Mouse (Mus musculus) forebrain, embryonic 13.5 days (tissue): ENCODE measurements around the gene Nbl1. TPM values are rescaled to one million over a fixed set of nuclear protein-coding genes. Genes with fewer than 3 reads are reported as not detected.
A peak's percentile ranks its signal among the peaks of the same experiment; 100 is the strongest.

ENCODE experiments used
- ATAC-seq: fragments of 200-750 bp; cut with Nextera tagmentation; 2 replicates; pipeline ENCODE4 v1.8.0; 2017
- H3K27ac ChIP-seq: fragments of 300-500 bp; sonication (generic); 2 replicates; pipeline ENCODE4 v1.5.1; 2015; ENCODE audit warnings: inconsistent platforms, mild to moderate bottlenecking, moderate library complexity
- H3K27me3 ChIP-seq: fragments of 300-500 bp; sonication (generic); 2 replicates; pipeline ENCODE4 v1.6.1; 2015; ENCODE audit warnings: mild to moderate bottlenecking, inconsistent platforms
- H3K36me3 ChIP-seq: fragments of 300-500 bp; sonication (generic); 2 replicates; pipeline ENCODE4 v1.6.1; 2015; ENCODE audit warnings: mild to moderate bottlenecking, inconsistent platforms; ENCODE audit not compliant: poor library complexity, severe bottlenecking
- H3K4me1 ChIP-seq: fragments of 300-500 bp; sonication (generic); 2 replicates; pipeline ENCODE4 v1.6.1; 2015; ENCODE audit warnings: inconsistent platforms
- H3K4me2 ChIP-seq: fragments of 300-500 bp; sonication (generic); 2 replicates; pipeline ENCODE4 v1.6.1; 2015; ENCODE audit warnings: inconsistent platforms, mild to moderate bottlenecking, moderate library complexity
- H3K4me3 ChIP-seq: fragments of 300-500 bp; sonication (generic); 2 replicates; pipeline ENCODE4 v1.5.1; 2015; ENCODE audit warnings: mild to moderate bottlenecking, inconsistent platforms
- H3K9ac ChIP-seq: fragments of 300-500 bp; sonication (generic); 2 replicates; pipeline ENCODE4 v1.6.1; 2015; ENCODE audit warnings: mild to moderate bottlenecking, inconsistent platforms
- H3K9me3 ChIP-seq: fragments of 300-500 bp; sonication (generic); replicated peaks from 2 replicates; pipeline ENCODE4 v1.6.1; 2016; ENCODE audit warnings: inconsistent platforms
- WGBS: fragments of 180-500 bp; shearing (Covaris S2); methylation state at CpG from one replicate; pipeline ENCODE4 v1.1.7; 2015; 5-methylcytosine and 5-hydroxymethylcytosine counted together
- polyA plus RNA-seq: library from polyadenylated mRNA; unstranded; fragments of >200 nt; fragmentation: Nextera tagmentation; extraction: Ambion mirVana; gene quantifications from 2 replicates; pipeline ENCODE4 v1.2.1, GENCODE M21; 2015

The Nbl1 gene
- polyA plus RNA-seq, 1 experiment from 2014 or later = 17.1 TPM

- no peaks in the 10 kb centered on the region for H3K36me3 ChIP-seq
- H3K9ac ChIP-seq = no peak overlapping the region
- H3K9me3 ChIP-seq = no peaks in the 10 kb centered on the region
- ATAC-seq = peak; percentile 46
- H3K27me3 ChIP-seq = peaks cover 49% of the 10 kb centered on the region
- H3K4me2 ChIP-seq = no peak overlapping the region
- WGBS = 48% methylated on average over 4 of the region's 4 CpGs
- peak overlapping the region; percentile 54 for H3K27ac ChIP-seq
- no peak overlapping the region for H3K4me3 ChIP-seq
- H3K4me1 ChIP-seq = peaks cover 43% of the 10 kb centered on the region
Measured at GRCm38 (mm10) chr4:139055336-139055735, 37.5 kb downstream of the Nbl1 start.

GRCm38 (mm10) chr4:139054300-139054923 lies 38.4 kb downstream of the Nbl1 start:
- Histone ChIP-seq H3K27me3 (peaks cover 40% of the 10 kb centered on the region), H3K27ac (peak overlapping the region; percentile 54), H3K9me3 (no peaks in the 10 kb centered on the region), H3K36me3 (no peaks in the 10 kb centered on the region), H3K4me2 (peak overlapping the region; percentile 25), H3K4me3 (no peak overlapping the region), H3K9ac (no peak overlapping the region), H3K4me1 (peaks cover 43% of the 10 kb centered on the region)
- ATAC-seq = peak; percentile 83
- 32% methylated on average over 9 of the region's 9 CpGs for WGBS

- ATAC-seq = no peak
- Histone ChIP-seq H3K4me3 (no peak overlapping the region), H3K36me3 (no peaks in the 10 kb centered on the region), H3K9me3 (no peaks in the 10 kb centered on the region), H3K4me2 (no peak overlapping the region), H3K9ac (no peak overlapping the region), H3K27me3 (peaks cover 32% of the 10 kb centered on the region), H3K27ac (no peak overlapping the region), H3K4me1 (peaks cover 43% of the 10 kb centered on the region)
- WGBS = 62% methylated on average over 5 of the region's 5 CpGs
Measured at GRCm38 (mm10) chr4:139053391-139053790, 39.4 kb downstream of the Nbl1 start.

GRCm38 (mm10) chr4:139052796-139053195 lies 40.0 kb downstream of the Nbl1 start:
- Histone ChIP-seq H3K4me3 (no peak overlapping the region), H3K4me1 (peaks cover 43% of the 10 kb centered on the region), H3K9ac (no peak overlapping the region), H3K36me3 (no peaks in the 10 kb centered on the region), H3K27ac (no peak overlapping the region), H3K9me3 (no peaks in the 10 kb centered on the region), H3K27me3 (peaks cover 26% of the 10 kb centered on the region), H3K4me2 (no peak overlapping the region)
- no peak for ATAC-seq
- 76% methylated on average over 7 of the region's 7 CpGs for WGBS

GRCm38 (mm10) chr4:139048518-139048917 lies 44.3 kb downstream of the Nbl1 start:
- H3K9ac ChIP-seq = no peak overlapping the region
- no peaks in the 10 kb centered on the region; the same call in 1 of the 2 replicates for H3K9me3 ChIP-seq
- peaks cover 22% of the 10 kb centered on the region for H3K4me1 ChIP-seq
- WGBS = 66% methylated on average over 6 of the region's 6 CpGs
- H3K27ac ChIP-seq = no peak overlapping the region
- H3K36me3 ChIP-seq = no peaks in the 10 kb centered on the region
- no peak for ATAC-seq
- peaks cover 16% of the 10 kb centered on the region for H3K27me3 ChIP-seq
- no peak overlapping the region for H3K4me3 ChIP-seq
- no peak overlapping the region for H3K4me2 ChIP-seq

GRCm38 (mm10) chr4:139046354-139046753 lies 46.4 kb downstream of the Nbl1 start:
- ATAC-seq = no peak
- Histone ChIP-seq H3K4me1 (peaks cover 13% of the 10 kb centered on the region), H3K4me2 (no peak overlapping the region), H3K9ac (no peak overlapping the region), H3K9me3 (no peaks in the 10 kb centered on the region; the same call in 1 of the 2 replicates), H3K27me3 (no peaks in the 10 kb centered on the region), H3K27ac (no peak overlapping the region), H3K36me3 (no peaks in the 10 kb centered on the region), H3K4me3 (no peak overlapping the region)
- WGBS = 78% methylated on average over 5 of the region's 5 CpGs

GRCm38 (mm10) chr4:139044566-139044965 lies 48.2 kb downstream of the Nbl1 start:
- H3K9ac ChIP-seq = no peak overlapping the region
- ATAC-seq = no peak
- H3K27me3 ChIP-seq = no peaks in the 10 kb centered on the region
- no peak overlapping the region for H3K27ac ChIP-seq
- H3K4me2 ChIP-seq = no peak overlapping the region
- H3K4me1 ChIP-seq = peaks cover 31% of the 10 kb centered on the region
- no peaks in the 10 kb centered on the region for H3K36me3 ChIP-seq
- WGBS = 92% methylated on average over 5 of the region's 5 CpGs
- no peak overlapping the region for H3K4me3 ChIP-seq
- no peaks in the 10 kb centered on the region; the same call in 1 of the 2 replicates for H3K9me3 ChIP-seq

- WGBS = 91% methylated on average over 2 of the region's 2 CpGs
- peaks cover 41% of the 10 kb centered on the region for H3K4me1 ChIP-seq
- no peak overlapping the region for H3K27ac ChIP-seq
- H3K4me3 ChIP-seq = no peak overlapping the region
- no peak overlapping the region for H3K9ac ChIP-seq
- no peak for ATAC-seq
- H3K9me3 ChIP-seq = no peaks in the 10 kb centered on the region; the same call in 1 of the 2 replicates
- H3K27me3 ChIP-seq = no peaks in the 10 kb centered on the region
- H3K36me3 ChIP-seq = no peaks in the 10 kb centered on the region
- no peak overlapping the region for H3K4me2 ChIP-seq
Measured at GRCm38 (mm10) chr4:139043600-139043999, 49.2 kb downstream of the Nbl1 start.

- 41% methylated on average over 5 of the region's 5 CpGs for WGBS
- H3K27ac ChIP-seq = no peak overlapping the region
- ATAC-seq = no peak
- no peaks in the 10 kb centered on the region for H3K27me3 ChIP-seq
- H3K4me1 ChIP-seq = peaks cover 51% of the 10 kb centered on the region
- no peak overlapping the region for H3K4me2 ChIP-seq
- no peaks in the 10 kb centered on the region; the same call in 1 of the 2 replicates for H3K9me3 ChIP-seq
- H3K9ac ChIP-seq = no peak overlapping the region
- no peak overlapping the region for H3K4me3 ChIP-seq
- no peaks in the 10 kb centered on the region for H3K36me3 ChIP-seq
Measured at GRCm38 (mm10) chr4:139042611-139043010, 50.2 kb downstream of the Nbl1 start.

GRCm38 (mm10) chr4:139040084-139040839 lies 52.5 kb downstream of the Nbl1 start:
- Histone ChIP-seq H3K4me1 (peaks cover 54% of the 10 kb centered on the region), H3K4me3 (no peak overlapping the region), H3K9ac (peak overlapping the region; percentile 48; the same call in 1 of the 2 replicates), H3K27me3 (no peaks in the 10 kb centered on the region), H3K27ac (peak overlapping the region; percentile 82), H3K4me2 (peak overlapping the region; percentile 41), H3K36me3 (no peaks in the 10 kb centered on the region), H3K9me3 (peaks cover 4% of the 10 kb centered on the region; the same call in 1 of the 2 replicates)
- WGBS = under 1% methylated on average over 9 of the region's 10 CpGs
- peak; percentile 46 for ATAC-seq

- H3K4me2 ChIP-seq = peak overlapping the region; percentile 28; the same call in 1 of the 2 replicates
- no peak overlapping the region for H3K4me3 ChIP-seq
- no peak overlapping the region for H3K9ac ChIP-seq
- peak; percentile 46 for ATAC-seq
- peaks cover 58% of the 10 kb centered on the region for H3K4me1 ChIP-seq
- H3K27me3 ChIP-seq = peaks cover 3% of the 10 kb centered on the region; the same call in 1 of the 2 replicates
- H3K36me3 ChIP-seq = no peaks in the 10 kb centered on the region
- 23% methylated on average over 17 of the region's 17 CpGs for WGBS
- 0 out of 2 replicates have a peak, but pooled peaks cover 4% of the 10 kb centered on the region for H3K9me3 ChIP-seq
- peak overlapping the region; percentile 78 for H3K27ac ChIP-seq
Measured at GRCm38 (mm10) chr4:139037795-139038607, 54.8 kb downstream of the Nbl1 start.
